Mouse (Mus musculus) bone marrow macrophage, adult 2 months (primary cell): Measurements from ENCODE around the gene Tspan12.

Experiments
- CTCF ChIP-seq: IDR thresholded peaks from 2 replicates; pipeline ENCODE4 v1.5.1; 2012; ENCODE audit warnings: low read depth, mild to moderate bottlenecking, low read length, moderate library complexity
- POLR2A ChIP-seq: IDR thresholded peaks from 2 replicates; pipeline ENCODE4 v1.6.1; 2012; ENCODE audit warnings: mild to moderate bottlenecking, low read depth, low read length, borderline replicate concordance

DNA sequence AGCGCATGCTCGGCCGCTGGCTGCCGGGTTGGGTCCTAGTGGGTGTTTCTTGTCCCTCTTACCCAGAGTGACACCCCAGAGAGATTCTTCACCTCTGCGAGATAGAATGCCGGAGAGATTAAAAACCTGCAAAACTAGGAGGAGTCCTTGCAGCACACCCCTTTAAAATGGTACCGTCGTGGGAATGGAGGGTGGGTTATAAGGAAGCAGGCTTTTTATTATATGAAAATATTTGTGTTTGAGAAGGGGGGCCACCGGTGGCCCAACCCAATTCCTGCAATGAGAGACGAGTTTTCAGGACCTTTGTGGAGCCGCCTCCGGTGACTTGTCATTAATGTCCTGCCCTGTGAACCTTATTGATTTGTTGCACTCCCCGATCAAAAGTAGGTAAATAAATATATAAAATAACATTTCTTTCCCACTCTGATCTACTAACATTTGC, at the start of gene Tspan12:
- no peak for TF ChIP-seq CTCF
- TF ChIP-seq POLR2A, result no peak
